Mouse (Mus musculus): ENCODE data around the gene Ctnnd2. TPM values are rescaled to one million over a fixed set of nuclear protein-coding genes. Genes with fewer than 3 reads are reported as not detected.

Ctnnd2 gene
- total RNA-seq, 2 experiments from 2014 or later = 223 to 229 TPM

DNA sequence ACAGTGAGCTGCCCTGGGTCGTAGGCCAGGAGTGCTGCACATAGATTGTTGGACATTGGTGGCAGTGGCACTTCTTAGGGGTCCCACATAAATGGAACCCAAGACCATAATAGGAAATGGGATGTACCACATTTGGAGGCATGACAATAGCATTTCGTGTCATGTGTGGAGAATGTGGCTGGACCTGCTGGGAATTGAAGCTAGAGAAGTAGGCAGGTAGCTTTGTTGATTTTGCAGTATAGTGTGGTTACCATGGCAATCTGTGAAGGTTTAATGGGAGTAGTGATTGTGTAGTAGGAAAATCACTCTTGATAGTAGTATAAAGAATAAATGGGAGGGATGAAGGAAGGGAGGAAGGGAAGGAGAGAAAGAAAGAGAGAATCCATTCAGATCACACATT is 198.8 kb downstream of the Ctnnd2 start:
- TF ChIP-seq CTCF (conservative IDR thresholded peaks at IDR 0.05) = no peak
- DNase-seq (ENCODE audit: low spot score in 2 of 2) = no peak
- Histone ChIP-seq H3K4me3 (no peak overlapping the region), H3K27ac (no peak overlapping the region)

- peak in 1 of 2 experiments; percentile 29 for DNase-seq (ENCODE audit: low spot score in 2 of 2)
- Histone ChIP-seq H3K27ac (peak overlapping the region; percentile 41; the same call in 1 of the 2 replicates), H3K4me3 (no peak overlapping the region)
- TF ChIP-seq CTCF (conservative IDR thresholded peaks at IDR 0.05) = 0 out of 2 replicates have a peak, but pooled peaks have one; percentile 6
Observed at GRCm38 (mm10) chr15:30373654-30374215, 201.3 kb downstream of the Ctnnd2 start.

DNA sequence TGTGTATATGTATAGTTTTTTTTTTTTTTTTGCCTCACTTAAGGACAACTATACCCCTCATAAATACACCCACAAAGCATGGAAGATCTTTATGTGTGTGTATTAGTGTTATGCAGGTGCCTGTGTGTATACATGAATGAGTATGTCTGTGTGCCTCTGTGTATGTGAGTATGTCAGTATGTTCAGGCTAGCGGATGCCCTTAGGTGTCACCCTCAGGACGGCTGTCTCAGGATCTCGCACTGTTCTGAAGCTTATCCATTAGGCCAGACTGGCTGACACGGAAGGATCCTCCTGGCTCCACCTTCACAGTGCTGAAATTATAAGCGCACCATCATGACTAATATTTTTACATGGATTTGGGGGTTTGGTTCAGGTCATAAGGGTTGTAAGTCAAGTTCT is 202.5 kb downstream of the Ctnnd2 start:
- no peak overlapping the region for H3K27ac ChIP-seq
- H3K4me3 ChIP-seq = no peak overlapping the region
- no peak for DNase-seq (ENCODE audit: low spot score in 2 of 2)
- TF ChIP-seq CTCF (conservative IDR thresholded peaks at IDR 0.05) = no peak

DNA sequence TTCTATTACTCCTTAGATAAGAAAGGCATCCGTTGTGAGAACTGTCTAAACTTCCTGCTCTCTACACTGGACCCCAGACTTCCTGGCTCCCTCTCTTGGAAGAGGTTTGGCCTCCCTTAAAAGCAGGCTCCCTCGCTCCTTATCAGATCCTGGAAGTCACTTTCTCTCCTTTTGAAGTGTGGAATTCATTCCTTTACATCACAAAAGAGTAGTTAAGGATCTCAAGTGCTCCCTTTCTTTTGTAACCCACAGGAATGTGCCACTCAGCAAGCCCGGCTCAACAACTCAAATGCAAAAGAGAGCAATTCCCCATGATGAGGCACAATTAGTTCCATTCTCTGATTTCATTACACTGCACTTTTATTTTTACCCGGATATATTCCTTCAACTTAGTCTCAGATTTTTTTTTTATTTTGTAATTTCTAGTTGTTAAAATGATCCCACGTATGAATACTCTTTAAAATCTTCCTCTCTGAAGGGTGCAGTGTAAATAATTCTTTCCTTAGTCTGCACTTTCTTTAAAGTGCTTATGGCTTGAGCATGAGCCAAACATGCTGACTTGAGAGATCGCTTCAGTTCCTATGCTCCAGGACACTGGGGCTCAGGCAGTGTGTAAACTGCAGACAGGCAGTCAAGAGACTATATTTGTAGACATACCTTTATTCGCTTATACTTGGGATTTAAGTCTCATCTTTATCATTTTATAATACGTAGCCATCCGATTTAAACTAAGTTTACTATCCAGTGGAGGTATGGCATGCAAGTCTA is 210.9 kb downstream of the Ctnnd2 start:
- no peak overlapping the region for H3K27ac ChIP-seq
- DNase-seq (ENCODE audit: low spot score in 2 of 2) = no peak
- no peak for TF ChIP-seq CTCF (conservative IDR thresholded peaks at IDR 0.05)

DNA sequence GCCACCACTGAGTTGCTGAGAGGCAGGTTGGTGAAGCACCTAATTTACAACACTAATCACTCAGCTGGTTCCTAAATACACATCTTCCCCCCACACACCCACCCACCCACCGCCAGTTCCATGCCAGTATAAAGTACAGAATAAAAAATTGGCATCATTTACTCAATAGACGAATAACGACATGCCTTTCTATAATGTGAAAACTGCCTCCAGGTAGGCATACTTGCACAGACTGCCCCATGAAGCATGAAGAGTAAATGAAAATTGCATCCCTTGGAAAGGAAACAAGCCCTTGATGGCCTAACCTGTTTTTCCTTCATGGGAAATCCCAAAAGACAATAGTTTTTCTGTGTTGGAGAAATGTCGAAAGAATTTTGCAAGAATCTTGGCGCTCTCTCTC is 212.0 kb downstream of the Ctnnd2 start:
- no peak for TF ChIP-seq CTCF (conservative IDR thresholded peaks at IDR 0.05)
- H3K27ac ChIP-seq = no peak overlapping the region
- no peak for DNase-seq (ENCODE audit: low spot score in 2 of 2)

More for the DNA sequence above, 210.9 kb downstream of the Ctnnd2 start:
- no peak overlapping the region for H3K4me3 ChIP-seq

DNA sequence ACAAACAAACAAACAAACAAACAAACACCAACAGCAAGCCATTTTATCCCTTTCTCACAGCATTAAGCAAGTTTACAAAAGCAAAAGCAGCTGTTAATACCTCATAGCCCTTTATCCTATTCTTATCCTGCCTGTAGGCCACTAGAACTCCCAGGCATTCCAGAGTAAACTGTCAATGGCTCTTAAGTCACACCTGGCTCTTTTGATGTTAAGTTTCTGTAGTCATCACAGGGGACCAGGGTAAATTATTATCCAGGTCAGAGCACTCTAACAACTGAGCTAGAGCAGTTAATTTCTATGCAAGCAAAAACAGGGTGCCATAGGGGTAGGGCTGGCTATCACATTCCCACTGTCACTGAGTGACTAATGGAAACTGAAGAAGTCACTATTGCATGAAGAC is 214.1 kb downstream of the Ctnnd2 start:
- Histone ChIP-seq H3K4me3 (no peak overlapping the region), H3K27ac (no peak overlapping the region)
- no peak for DNase-seq (ENCODE audit: low spot score in 2 of 2)
- TF ChIP-seq CTCF (conservative IDR thresholded peaks at IDR 0.05) = no peak

More for the DNA sequence above, 212.0 kb downstream of the Ctnnd2 start:
- no peak overlapping the region for H3K4me3 ChIP-seq

- H3K27ac ChIP-seq = no peak overlapping the region
- H3K4me3 ChIP-seq = no peak overlapping the region
- DNase-seq (ENCODE audit: low spot score in 2 of 2) = no peak
- no peak for TF ChIP-seq CTCF (conservative IDR thresholded peaks at IDR 0.05)
Observed at GRCm38 (mm10) chr15:30387244-30387643, 214.9 kb downstream of the Ctnnd2 start.

- DNase-seq (ENCODE audit: low spot score in 2 of 2) = no peak
- Histone ChIP-seq H3K27ac (no peak overlapping the region), H3K4me3 (no peak overlapping the region)
- TF ChIP-seq CTCF (conservative IDR thresholded peaks at IDR 0.05) = no peak
Observed at GRCm38 (mm10) chr15:30401111-30401510, 228.7 kb downstream of the Ctnnd2 start.

GRCm38 (mm10) chr15:30406254-30406653 is 233.9 kb downstream of the Ctnnd2 start:
- Histone ChIP-seq H3K4me3 (no peak overlapping the region), H3K27ac (no peak overlapping the region)
- no peak for TF ChIP-seq CTCF (conservative IDR thresholded peaks at IDR 0.05)
- no peak for DNase-seq (ENCODE audit: low spot score in 2 of 2)

GRCm38 (mm10) chr15:30423146-30423545 is 250.8 kb downstream of the Ctnnd2 start:
- Histone ChIP-seq H3K4me3 (no peak overlapping the region), H3K27ac (no peak overlapping the region)
- no peak for DNase-seq (ENCODE audit: low spot score in 2 of 2)
- no peak for TF ChIP-seq CTCF (conservative IDR thresholded peaks at IDR 0.05)

DNA sequence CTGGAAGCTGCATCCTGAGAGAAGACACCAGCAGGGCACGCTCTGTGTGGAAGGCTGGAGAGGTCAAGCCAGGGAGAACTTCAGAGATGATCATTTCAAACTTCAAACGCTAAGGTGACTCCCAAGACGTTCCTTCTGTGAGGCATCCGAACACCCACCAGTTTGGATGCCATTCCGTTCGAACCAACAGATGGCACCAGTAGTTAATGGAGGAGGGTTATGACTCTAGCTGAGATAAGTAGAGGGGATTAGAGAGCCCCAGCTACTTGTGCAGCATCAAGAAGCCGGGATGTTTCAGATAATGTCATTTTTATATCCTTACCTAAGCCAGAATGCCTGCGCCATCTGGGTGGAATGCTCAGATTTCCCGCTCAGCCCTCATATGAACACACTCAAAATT is 251.9 kb downstream of the Ctnnd2 start:
- DNase-seq (ENCODE audit: low spot score in 2 of 2) = peak; percentile 24 to 32
- Histone ChIP-seq H3K27ac (no peak overlapping the region), H3K4me3 (no peak overlapping the region)
- peak; percentile 73 for TF ChIP-seq CTCF (conservative IDR thresholded peaks at IDR 0.05)

DNA sequence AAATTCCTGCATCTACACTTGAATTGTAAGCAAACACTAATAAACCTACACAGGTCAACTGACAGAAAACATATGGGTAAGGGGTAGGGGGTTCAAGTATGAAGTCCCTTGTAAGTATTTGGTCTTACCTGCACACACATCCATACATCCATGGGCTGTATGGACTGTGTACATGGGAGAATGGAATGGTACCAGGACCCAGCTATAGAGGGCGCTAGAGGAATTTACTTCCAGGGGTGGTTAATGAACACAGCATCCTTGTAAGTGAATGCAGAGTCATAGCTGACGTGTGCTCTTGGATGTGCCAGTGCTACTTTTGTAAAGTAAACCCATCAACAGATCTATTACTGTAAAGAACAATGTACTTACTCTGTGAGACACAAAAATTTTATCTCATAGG is 254.9 kb downstream of the Ctnnd2 start:
- Histone ChIP-seq H3K4me3 (no peak overlapping the region), H3K27ac (no peak overlapping the region)
- peak; percentile 11 to 36 for DNase-seq (ENCODE audit: low spot score in 2 of 2)
- TF ChIP-seq CTCF (conservative IDR thresholded peaks at IDR 0.05) = peak; percentile 78

DNA sequence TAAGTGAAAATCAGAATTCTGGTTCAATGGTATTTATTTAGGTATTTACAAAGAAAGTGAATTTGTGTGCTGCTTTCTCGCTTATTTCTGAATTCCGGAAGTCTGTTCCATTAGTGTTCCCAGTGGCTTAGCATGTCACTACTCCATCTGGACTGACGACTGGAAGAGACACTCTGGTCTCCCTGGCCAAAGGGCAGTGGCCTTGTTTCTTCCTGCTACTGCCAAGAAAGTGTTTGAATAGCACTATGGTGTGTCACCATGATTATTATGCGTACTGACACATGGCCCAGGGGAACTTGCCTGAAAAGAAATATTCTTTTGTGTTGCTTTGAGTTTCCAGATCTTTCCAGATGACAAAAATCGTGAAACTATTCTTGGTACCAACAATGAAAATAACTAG is 266.7 kb downstream of the Ctnnd2 start:
- TF ChIP-seq CTCF (conservative IDR thresholded peaks at IDR 0.05) = no peak
- H3K4me3 ChIP-seq = no peak overlapping the region
- 0 out of 2 replicates have a peak overlapping the region, but pooled peaks have one; percentile 7 for H3K27ac ChIP-seq
- DNase-seq (ENCODE audit: low spot score in 2 of 2) = no peak

DNA sequence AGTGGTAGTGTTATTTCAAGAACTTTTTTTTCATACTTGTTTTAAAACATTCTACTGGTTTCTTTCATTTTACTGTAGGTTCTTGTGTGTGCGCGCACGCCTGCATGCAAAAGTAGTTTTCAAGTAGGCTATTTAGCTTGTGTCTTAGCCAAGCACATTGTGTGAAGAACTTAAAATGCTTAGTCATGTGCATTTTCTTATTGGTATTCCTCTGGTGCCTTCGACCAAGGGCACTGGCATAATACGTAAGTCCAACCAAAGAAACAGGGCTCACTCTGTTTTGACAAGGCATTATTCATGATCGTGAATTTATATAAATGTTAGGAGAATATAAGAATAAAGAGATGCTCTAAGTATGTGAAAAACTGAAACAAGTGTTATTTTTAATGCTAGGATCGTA is 278.4 kb downstream of the Ctnnd2 start:
- Histone ChIP-seq H3K4me3 (no peak overlapping the region), H3K27ac (peak overlapping the region; percentile 86)
- no peak for TF ChIP-seq CTCF (conservative IDR thresholded peaks at IDR 0.05)
- peak in 1 of 2 experiments; percentile 32 for DNase-seq (ENCODE audit: low spot score in 2 of 2)
